Mouse (Mus musculus): Measurements from ENCODE around the gene Kcnk10.

DNA sequence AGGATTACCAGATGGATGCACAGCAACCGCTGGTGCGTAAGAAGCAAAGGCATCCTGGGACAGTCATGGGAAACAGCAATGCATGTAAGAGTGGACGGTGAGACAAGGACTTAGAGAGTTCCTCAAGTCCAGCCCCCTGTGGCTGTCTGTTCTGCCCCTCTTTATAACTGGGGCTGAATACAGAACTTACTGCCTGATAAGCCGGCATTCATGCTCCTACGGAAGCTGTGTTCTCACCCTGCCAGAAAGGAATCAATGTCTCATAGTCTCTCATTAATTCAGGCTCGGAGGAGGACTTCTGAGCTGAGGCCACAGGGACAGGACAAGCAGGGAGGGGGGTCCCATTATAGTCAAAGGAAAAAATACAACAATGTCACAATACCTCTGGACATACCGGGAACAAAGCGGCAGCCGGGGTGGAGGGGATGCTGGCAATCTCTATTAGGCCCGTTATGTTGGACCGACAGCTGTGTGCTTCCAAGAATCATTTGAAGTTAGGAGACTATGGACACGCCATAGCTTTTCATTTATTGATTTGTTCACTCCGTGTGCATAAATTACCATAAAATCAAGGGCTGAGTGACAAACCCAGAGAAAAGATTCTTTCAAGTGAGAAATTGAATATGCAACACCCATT is 15.7 kb downstream of the Kcnk10 start:
- TF ChIP-seq GATA1 (IDR thresholded peaks at IDR 0.05; ENCODE audit: borderline replicate concordance, low read length): no peak
- no peak for TF ChIP-seq FLI1 (IDR thresholded peaks at IDR 0.05; ENCODE audit: low read length)

Measured in megakaryocyte, embryonic 14.5 days (primary cell).